Mouse (Mus musculus) left cerebral cortex, postnatal 36 days (tissue): ENCODE results near the gene Olfr1442. TPM values are rescaled to one million over a fixed set of nuclear protein-coding genes. Genes with fewer than 3 reads are reported as not detected.

Experiments used
- DNase-seq, 2 experiments: peaks; one replicate each; pipeline ENCODE4 v3.0.0; 2021 to 2022; ENCODE audit warnings: low spot score in 2 of 2, mixed read lengths in 1 of 2
- intact Hi-C: fragments of 180-260 bp; cut with DNase I; formaldehyde crosslinking; loops from one replicate; pipeline ENCODE4 v1.15.1; 2025
- total RNA-seq, 2 experiments: library from RNA; stranded (reverse); gene quantifications; 2 replicates each; pipeline ENCODE4 v1.2.3; 2021

Gene Olfr1442
- total RNA-seq, 2 experiments from 2014 or later, result not detected

GRCm38 (mm10) chr19:12725851-12726250 is 55.6 kb downstream of the Olfr1442 start:
- DNase-seq, result no peak
- intact Hi-C loops, result no loop called here

Other genes starting within 250 kb of the Olfr1442 start
- not detected for gene Pfpl, start 242.5 kb upstream of the Olfr1442 start, total RNA-seq
- 1 to 10 TPM; 7.9 to 8.5 TPM for gene Mpeg1, start 209.7 kb upstream of the Olfr1442 start, total RNA-seq
- 10 to 100 TPM; 32.9 to 35.5 TPM for gene Dtx4, start 169.0 kb upstream of the Olfr1442 start, total RNA-seq
- 1 to 10 TPM; 1.9 to 2.1 TPM for gene Fam111a, start 124.7 kb upstream of the Olfr1442 start, total RNA-seq
- gene Gm4952, start 70.5 kb upstream of the Olfr1442 start, total RNA-seq, result not detected
- not detected for gene Glyat, start 37.1 kb upstream of the Olfr1442 start, total RNA-seq
- gene Olfr1443, start 7.7 kb downstream of the Olfr1442 start, total RNA-seq, result not detected
- not detected for gene Keg1, start 25.3 kb downstream of the Olfr1442 start, total RNA-seq
- gene Cntf, start 95.2 kb downstream of the Olfr1442 start, total RNA-seq, result 1 to 10 TPM; 2.6 to 3.9 TPM
- gene Zfp91, start 125.7 kb downstream of the Olfr1442 start, total RNA-seq, result 10 to 100 TPM; 94.2 to 95.2 TPM
- 1 to 10 TPM; 1.2 to 1.6 TPM for gene Lpxn, start 125.8 kb downstream of the Olfr1442 start, total RNA-seq
- not detected for gene Gm5244, start 176.2 kb downstream of the Olfr1442 start, total RNA-seq
- gene Olfr1444, start 186.8 kb downstream of the Olfr1442 start, total RNA-seq, result not detected
- gene Olfr1445, start 213.4 kb downstream of the Olfr1442 start, total RNA-seq, result not detected
- not detected for gene Olfr1446, start 223.1 kb downstream of the Olfr1442 start, total RNA-seq
- not detected for gene Olfr1447, start 233.3 kb downstream of the Olfr1442 start, total RNA-seq